Mouse (Mus musculus): ENCODE measurements at regions not wholly inside any gene's neighbourhood (a gene's known extent, or its start where the extent isn't known, plus 50 kb on each side); places are given as distances from the start of the nearest gene placed in this dataset.
"Not testable (repeated sequence)": the region's sequence is repeated elsewhere in the genome, so short reads cannot be mapped to it uniquely, and the experiment has no call there.

GRCm38 (mm10) chr16:30190351-30190750, 76.9 kb downstream of the Cpn2 start:
- Histone ChIP-seq H3K9me3 (ENCODE audit: control insufficient read depth, low read length) (no peaks in the 10 kb centered on the region), H3K36me3 (ENCODE audit: control insufficient read depth, insufficient read depth, low read length) (no peaks in the 10 kb centered on the region), H3K27me3 (replicated peaks; ENCODE audit: control insufficient read depth, insufficient read depth, low read length) (no peaks in the 10 kb centered on the region), H3K4me1 (ENCODE audit: control insufficient read depth, insufficient read depth, low read length) (peaks cover 72% of the 10 kb centered on the region), H3K27ac (replicated peaks; ENCODE audit: low read depth, low read length) (0 out of 2 replicates have a peak overlapping the region, but pooled peaks have one; percentile 28), H3K4me2 (ENCODE audit: low read depth, low read length) (peak overlapping the region; percentile 10; the same call in 1 of the 2 replicates), H3K9ac (ENCODE audit: low read depth, low read length) (no peak overlapping the region), H3K4me3 (ENCODE audit: low read depth, low read length) (no peak overlapping the region)
- peak; percentile 60 for ATAC-seq (ENCODE audit: low read depth)
- peak; percentile 91 for DNase-seq (ENCODE audit: low spot score)
- 35% methylated on average over 11 of the region's 11 CpGs for WGBS

GRCm38 (mm10) chr16:30190935-30191514, 76.3 kb downstream of the Cpn2 start:
- no peaks in the 10 kb centered on the region for H3K27me3 ChIP-seq (replicated peaks; ENCODE audit: control insufficient read depth, insufficient read depth, low read length)
- DNase-seq (ENCODE audit: low spot score) (peak; percentile 79), ATAC-seq (ENCODE audit: low read depth) (no peak)
- no peaks in the 10 kb centered on the region for H3K9me3 ChIP-seq (ENCODE audit: control insufficient read depth, low read length)
- H3K9ac ChIP-seq (ENCODE audit: low read depth, low read length), result no peak overlapping the region
- H3K27ac ChIP-seq (replicated peaks; ENCODE audit: low read depth, low read length), result 0 out of 2 replicates have a peak overlapping the region, but pooled peaks have one; percentile 28
- no peaks in the 10 kb centered on the region for H3K36me3 ChIP-seq (ENCODE audit: control insufficient read depth, insufficient read depth, low read length)
- H3K4me1 ChIP-seq (ENCODE audit: control insufficient read depth, insufficient read depth, low read length), result peaks cover 66% of the 10 kb centered on the region
- WGBS, result 39% methylated on average over 15 of the region's 15 CpGs
- no peak overlapping the region for H3K4me3 ChIP-seq (ENCODE audit: low read depth, low read length)
- peak overlapping the region; percentile 10; the same call in 1 of the 2 replicates for H3K4me2 ChIP-seq (ENCODE audit: low read depth, low read length)

- peaks cover 45% of the 10 kb centered on the region for H3K4me1 ChIP-seq (ENCODE audit: control insufficient read depth, insufficient read depth, low read length)
- H3K9me3 ChIP-seq (ENCODE audit: control insufficient read depth, low read length), result no peaks in the 10 kb centered on the region
- 33% methylated on average over 8 of the region's 8 CpGs for WGBS
- H3K27ac ChIP-seq (replicated peaks; ENCODE audit: low read depth, low read length), result peak overlapping the region; percentile 40; the same call in 1 of the 2 replicates
- H3K9ac ChIP-seq (ENCODE audit: low read depth, low read length), result no peak overlapping the region
- H3K4me2 ChIP-seq (ENCODE audit: low read depth, low read length), result peak overlapping the region; percentile 12; the same call in 1 of the 2 replicates
- no peaks in the 10 kb centered on the region for H3K27me3 ChIP-seq (replicated peaks; ENCODE audit: control insufficient read depth, insufficient read depth, low read length)
- H3K36me3 ChIP-seq (ENCODE audit: control insufficient read depth, insufficient read depth, low read length), result no peaks in the 10 kb centered on the region
- DNase-seq (ENCODE audit: low spot score), result peak; percentile 81
- H3K4me3 ChIP-seq (ENCODE audit: low read depth, low read length), result no peak overlapping the region
- peak; percentile 66 for ATAC-seq (ENCODE audit: low read depth)
Observed at GRCm38 (mm10) chr16:30193294-30194261, 73.7 kb downstream of the Cpn2 start.

- H3K4me2 ChIP-seq (ENCODE audit: low read depth, low read length), result no peak overlapping the region
- ATAC-seq (ENCODE audit: low read depth) (no peak), DNase-seq (ENCODE audit: low spot score) (no peak)
- no peaks in the 10 kb centered on the region for H3K9me3 ChIP-seq (ENCODE audit: control insufficient read depth, low read length)
- no peaks in the 10 kb centered on the region for H3K27me3 ChIP-seq (replicated peaks; ENCODE audit: control insufficient read depth, insufficient read depth, low read length)
- H3K4me1 ChIP-seq (ENCODE audit: control insufficient read depth, insufficient read depth, low read length), result peaks cover 35% of the 10 kb centered on the region
- no peak overlapping the region for H3K27ac ChIP-seq (replicated peaks; ENCODE audit: low read depth, low read length)
- no peaks in the 10 kb centered on the region for H3K36me3 ChIP-seq (ENCODE audit: control insufficient read depth, insufficient read depth, low read length)
- 68% methylated on average over 7 of the region's 7 CpGs for WGBS
- H3K9ac ChIP-seq (ENCODE audit: low read depth, low read length), result no peak overlapping the region
- H3K4me3 ChIP-seq (ENCODE audit: low read depth, low read length), result no peak overlapping the region
Observed at GRCm38 (mm10) chr16:30194836-30195235, 72.5 kb downstream of the Cpn2 start.

- not testable (repeated sequence) for H3K36me3 ChIP-seq (ENCODE audit: control insufficient read depth, insufficient read depth, low read length); ATAC-seq (ENCODE audit: low read depth); H3K4me3 ChIP-seq (ENCODE audit: low read depth, low read length); H3K4me2 ChIP-seq (ENCODE audit: low read depth, low read length); H3K9ac ChIP-seq (ENCODE audit: low read depth, low read length); H3K9me3 ChIP-seq (ENCODE audit: control insufficient read depth, low read length); H3K27me3 ChIP-seq (replicated peaks; ENCODE audit: control insufficient read depth, insufficient read depth, low read length); H3K27ac ChIP-seq (replicated peaks; ENCODE audit: low read depth, low read length); DNase-seq (ENCODE audit: low spot score)
- peaks cover 25% of the 10 kb centered on the region for H3K4me1 ChIP-seq (ENCODE audit: control insufficient read depth, insufficient read depth, low read length)
- WGBS, result 96% methylated on average over 2 of the region's 2 CpGs
Observed at GRCm38 (mm10) chr16:30195859-30196258, 71.4 kb downstream of the Cpn2 start.

GRCm38 (mm10) chr16:30197351-30197750, 69.9 kb downstream of the Cpn2 start:
- no peak overlapping the region for H3K9ac ChIP-seq (ENCODE audit: low read depth, low read length)
- no peak overlapping the region for H3K27ac ChIP-seq (replicated peaks; ENCODE audit: low read depth, low read length)
- no peak overlapping the region for H3K4me3 ChIP-seq (ENCODE audit: low read depth, low read length)
- no peaks in the 10 kb centered on the region for H3K27me3 ChIP-seq (replicated peaks; ENCODE audit: control insufficient read depth, insufficient read depth, low read length)
- H3K4me1 ChIP-seq (ENCODE audit: control insufficient read depth, insufficient read depth, low read length), result peaks cover 20% of the 10 kb centered on the region
- WGBS, result 60% methylated on average over 3 of the region's 3 CpGs
- peak; percentile 66 for DNase-seq (ENCODE audit: low spot score)
- ATAC-seq (ENCODE audit: low read depth), result no peak
- H3K4me2 ChIP-seq (ENCODE audit: low read depth, low read length), result no peak overlapping the region
- H3K36me3 ChIP-seq (ENCODE audit: control insufficient read depth, insufficient read depth, low read length), result no peaks in the 10 kb centered on the region
- H3K9me3 ChIP-seq (ENCODE audit: control insufficient read depth, low read length), result no peaks in the 10 kb centered on the region

- H3K4me1 ChIP-seq (ENCODE audit: control insufficient read depth, insufficient read depth, low read length), result peaks cover 3% of the 10 kb centered on the region
- no peak overlapping the region for H3K4me2 ChIP-seq (ENCODE audit: low read depth, low read length)
- WGBS, result 48% methylated on average over 4 of the region's 4 CpGs
- H3K27ac ChIP-seq (replicated peaks; ENCODE audit: low read depth, low read length), result 0 out of 2 replicates have a peak overlapping the region, but pooled peaks have one; percentile 15
- H3K9me3 ChIP-seq (ENCODE audit: control insufficient read depth, low read length), result no peaks in the 10 kb centered on the region
- no peaks in the 10 kb centered on the region for H3K36me3 ChIP-seq (ENCODE audit: control insufficient read depth, insufficient read depth, low read length)
- no peaks in the 10 kb centered on the region for H3K27me3 ChIP-seq (replicated peaks; ENCODE audit: control insufficient read depth, insufficient read depth, low read length)
- DNase-seq (ENCODE audit: low spot score) (peak; percentile 85), ATAC-seq (ENCODE audit: low read depth) (peak; percentile 67)
- H3K4me3 ChIP-seq (ENCODE audit: low read depth, low read length), result no peak overlapping the region
- H3K9ac ChIP-seq (ENCODE audit: low read depth, low read length), result no peak overlapping the region
Observed at GRCm38 (mm10) chr16:30199836-30200235, 67.5 kb downstream of the Cpn2 start.

- no peak overlapping the region for H3K4me3 ChIP-seq (ENCODE audit: low read depth, low read length)
- H3K9ac ChIP-seq (ENCODE audit: low read depth, low read length), result no peak overlapping the region
- no peak for DNase-seq (ENCODE audit: low spot score)
- peaks cover 3% of the 10 kb centered on the region; the same call in 1 of the 2 replicates for H3K4me1 ChIP-seq (ENCODE audit: control insufficient read depth, insufficient read depth, low read length)
- no peak overlapping the region for H3K27ac ChIP-seq (replicated peaks; ENCODE audit: low read depth, low read length)
- H3K27me3 ChIP-seq (replicated peaks; ENCODE audit: control insufficient read depth, insufficient read depth, low read length), result no peaks in the 10 kb centered on the region
- H3K4me2 ChIP-seq (ENCODE audit: low read depth, low read length), result no peak overlapping the region
- ATAC-seq (ENCODE audit: low read depth), result no peak
- H3K36me3 ChIP-seq (ENCODE audit: control insufficient read depth, insufficient read depth, low read length), result no peaks in the 10 kb centered on the region
- H3K9me3 ChIP-seq (ENCODE audit: control insufficient read depth, low read length), result 0 out of 2 replicates have a peak, but pooled peaks cover 3% of the 10 kb centered on the region
- 45% methylated on average over 4 of the region's 4 CpGs for WGBS
Observed at GRCm38 (mm10) chr16:30204144-30204543, 63.2 kb downstream of the Cpn2 start.

All from embryonic facial prominence, embryonic 14.5 days (tissue).